Mouse (Mus musculus) G1E (cell line): ENCODE measurements at regions not wholly inside any gene's neighbourhood (a gene's known extent, or its start where the extent isn't known, plus 50 kb on each side); places are given as distances from the start of the nearest gene placed in this dataset.

Source experiments
- ATAC-seq: 2 replicates; pipeline ENCODE4 v1.8.0; 2016; ENCODE audit warnings: mild to moderate bottlenecking; ENCODE audit not compliant: insufficient number of reproducible peaks, poor library complexity, low FRiP score, severe bottlenecking; ENCODE audit errors: extremely low read depth
- DNase-seq: peaks from one replicate; pipeline ENCODE4 v3.0.0; 2012; ENCODE audit warnings: low spot score
- H3K27me3 ChIP-seq: 2 replicates; pipeline ENCODE4 v1.6.1; 2012; ENCODE audit warnings: mild to moderate bottlenecking, low read length, inconsistent platforms; ENCODE audit not compliant: insufficient read depth
- H3K36me3 ChIP-seq: replicated peaks from 2 replicates; pipeline ENCODE3; 2012; ENCODE audit warnings: mild to moderate bottlenecking, inconsistent platforms
- H3K4me1 ChIP-seq: 2 replicates; pipeline ENCODE4 v1.6.1; 2012; ENCODE audit warnings: low read depth, low read length, inconsistent platforms, mixed read lengths; ENCODE audit not compliant: insufficient read depth
- H3K4me3 ChIP-seq: 2 replicates; pipeline ENCODE4 v1.5.1; 2012; ENCODE audit warnings: low read depth, mild to moderate bottlenecking, inconsistent platforms, low read length, moderate library complexity, mixed read lengths
- H3K9me3 ChIP-seq: replicated peaks from 2 replicates; pipeline ENCODE4 v1.6.1; 2012; ENCODE audit warnings: inconsistent platforms
- CTCF ChIP-seq: IDR thresholded peaks from 2 replicates; pipeline ENCODE4 v1.5.1; 2012; ENCODE audit warnings: low read depth, low read length, inconsistent platforms, mixed read lengths
- GATA1 ChIP-seq: IDR thresholded peaks from 2 replicates; pipeline ENCODE4 v1.6.1; 2012; ENCODE audit warnings: borderline replicate concordance, low read length, inconsistent platforms, mixed read lengths
- GATA2 ChIP-seq: IDR thresholded peaks from 2 replicates; pipeline ENCODE4 v1.6.1; 2012; ENCODE audit warnings: low read depth, low read length, inconsistent platforms, borderline replicate concordance
- POLR2AphosphoS5 ChIP-seq: IDR thresholded peaks from 2 replicates; pipeline ENCODE4 v1.6.1; 2012; ENCODE audit warnings: low read depth, low read length, inconsistent platforms; ENCODE audit not compliant: insufficient replicate concordance
- TAL1 ChIP-seq: conservative IDR thresholded peaks from 2 replicates; pipeline ENCODE4 v1.6.1; 2012; ENCODE audit warnings: low read depth, low read length, inconsistent platforms, mixed read lengths

DNA sequence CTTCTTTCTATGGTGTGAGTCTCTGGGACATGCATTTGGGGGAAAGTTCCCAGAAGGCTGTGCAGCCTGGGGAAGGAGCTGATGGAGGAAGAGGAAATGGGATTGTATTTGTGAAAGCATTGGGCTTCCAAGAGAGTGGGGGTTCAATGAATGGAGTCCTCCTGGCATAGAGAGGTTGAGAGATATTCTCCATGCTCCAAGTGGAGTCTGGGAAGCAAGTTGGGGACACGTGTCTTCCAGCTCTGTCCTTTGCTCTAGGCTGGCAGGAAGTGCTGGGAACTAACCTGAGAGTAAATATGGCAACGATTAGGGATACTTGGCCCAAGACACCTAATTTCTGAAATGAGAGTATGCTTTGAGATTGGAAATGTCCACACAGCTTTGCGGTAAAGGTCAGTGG is 58.3 kb upstream of the Ahctf1 start:
- H3K36me3 ChIP-seq: no peaks in the 10 kb centered on the region
- DNase-seq (no peak), ATAC-seq (no peak)
- H3K4me1 ChIP-seq: peaks cover 36% of the 10 kb centered on the region
- no peak overlapping the region for H3K4me3 ChIP-seq
- no peaks in the 10 kb centered on the region for H3K27me3 ChIP-seq
- no peak for TF ChIP-seq POLR2AphosphoS5
- H3K9me3 ChIP-seq: no peaks in the 10 kb centered on the region

DNA sequence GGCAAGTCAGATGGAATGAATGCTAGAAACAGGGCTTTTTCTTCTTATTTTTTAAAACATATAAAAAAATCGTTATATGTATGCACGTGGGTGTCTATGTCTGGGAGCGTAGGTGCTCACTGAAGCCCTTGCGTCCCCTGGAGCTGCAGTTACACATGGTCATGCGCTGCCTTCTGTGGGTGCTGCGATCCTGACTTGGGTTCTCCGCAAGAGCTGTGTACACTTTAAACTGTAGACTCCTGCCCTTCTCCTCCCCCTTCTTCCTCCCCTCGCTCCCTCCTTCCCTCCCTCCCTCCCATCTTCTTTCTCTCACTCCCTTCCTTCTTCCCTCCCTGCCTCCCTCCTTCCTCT is 56.0 kb upstream of the Ahctf1 start:
- H3K27me3 ChIP-seq: no peaks in the 10 kb centered on the region
- H3K36me3 ChIP-seq: no peaks in the 10 kb centered on the region
- H3K9me3 ChIP-seq: no peaks in the 10 kb centered on the region
- no peak for TF ChIP-seq POLR2AphosphoS5
- no peak overlapping the region for H3K4me3 ChIP-seq
- DNase-seq: no peak
- peaks cover 41% of the 10 kb centered on the region for H3K4me1 ChIP-seq
- no peak for ATAC-seq

- H3K4me1 ChIP-seq: peaks cover 46% of the 10 kb centered on the region
- DNase-seq: peak; percentile 43
- no peaks in the 10 kb centered on the region for H3K27me3 ChIP-seq
- H3K9me3 ChIP-seq: no peaks in the 10 kb centered on the region
- H3K4me3 ChIP-seq: no peak overlapping the region
- ATAC-seq: no peak
- no peaks in the 10 kb centered on the region for H3K36me3 ChIP-seq
- no peak for TF ChIP-seq GATA2
- no peak for TF ChIP-seq TAL1
- no peak for TF ChIP-seq GATA1
- peak; percentile 48; the same call in 1 of the 2 replicates for TF ChIP-seq CTCF
Observed at GRCm38 (mm10) chr1:179858780-179859551, 55.5 kb upstream of the Ahctf1 start.

GRCm38 (mm10) chr1:179854288-179854965 is 50.9 kb upstream of the Ahctf1 start:
- TF ChIP-seq CTCF (no peak), GATA2 (no peak), POLR2AphosphoS5 (no peak), GATA1 (no peak), TAL1 (peak; percentile 69)
- Histone ChIP-seq H3K36me3 (no peaks in the 10 kb centered on the region), H3K4me3 (peak overlapping the region; percentile 57; the same call in 1 of the 2 replicates), H3K9me3 (no peaks in the 10 kb centered on the region), H3K4me1 (peaks cover 55% of the 10 kb centered on the region), H3K27me3 (no peaks in the 10 kb centered on the region)
- DNase-seq (peak; percentile 67), ATAC-seq (peak; percentile 87)
